Mouse (Mus musculus) MEL (cell line): ENCODE results near the gene Ube2o. TPM values are rescaled to one million over a fixed set of nuclear protein-coding genes. Genes with fewer than 3 reads are reported as not detected.
A peak's percentile ranks its signal among the peaks of the same experiment; 100 is the strongest.

Experiments used
- DNase-seq: peaks from one replicate; pipeline ENCODE4 v3.0.0; 2011; ENCODE audit warnings: low read depth, low spot score
- H3K27ac ChIP-seq: 2 replicates; pipeline ENCODE4 v1.5.1; 2012; ENCODE audit warnings: low read depth, mild to moderate bottlenecking, control low read depth, low read length, moderate library complexity; ENCODE audit not compliant: control insufficient read depth
- H3K27me3 ChIP-seq, 2 experiments: fragments of 150-350 bp in 1 of 2; sonication (generic) in 1 of 2; 2 replicates each; pipeline ENCODE4 v1.6.1; 2012; ENCODE audit warnings: low read length in 2 of 2, mild to moderate bottlenecking in 2 of 2, improper control_type of control experiment in 1 of 2, moderate library complexity in 1 of 2; ENCODE audit not compliant: insufficient read depth in 2 of 2, control insufficient read depth in 1 of 2
- H3K36me3 ChIP-seq, 2 experiments: 2 replicates each; pipeline ENCODE4 v1.6.1; 2012 to 2014; ENCODE audit warnings: low read length in 2 of 2, improper control_type of control experiment in 1 of 2, inconsistent platforms in 1 of 2, mild to moderate bottlenecking in 1 of 2; ENCODE audit not compliant: insufficient read depth in 2 of 2, control insufficient read depth in 1 of 2
- H3K4me1 ChIP-seq, 2 experiments: fragments of 150-350 bp in 1 of 2; sonication (generic) in 1 of 2; 2 replicates each; pipeline ENCODE4 v1.6.1; 2012; ENCODE audit warnings: low read length in 2 of 2, improper control_type of control experiment in 1 of 2, mild to moderate bottlenecking in 1 of 2; ENCODE audit not compliant: insufficient read depth in 2 of 2, control insufficient read depth in 1 of 2
- H3K4me3 ChIP-seq, 2 experiments: fragments of 150-350 bp in 1 of 2; sonication (generic) in 1 of 2; 2 replicates each; pipeline ENCODE4 v1.5.1; 2012; ENCODE audit warnings: low read depth in 2 of 2, low read length in 2 of 2, mild to moderate bottlenecking in 2 of 2, moderate library complexity in 2 of 2, control low read depth in 1 of 2, improper control_type of control experiment in 1 of 2; ENCODE audit not compliant: control insufficient read depth in 1 of 2, insufficient read depth in 1 of 2
- H3K79me2 ChIP-seq: 2 replicates; pipeline ENCODE4 v1.6.1; 2012; ENCODE audit warnings: mild to moderate bottlenecking, low read length, moderate library complexity; ENCODE audit not compliant: control insufficient read depth, poor library complexity, insufficient read depth
- H3K9ac ChIP-seq: 2 replicates; pipeline ENCODE4 v1.6.1; 2012; ENCODE audit warnings: low read depth, mild to moderate bottlenecking, control low read depth, low read length, moderate library complexity; ENCODE audit not compliant: control insufficient read depth, poor library complexity, severe bottlenecking
- H3K9me3 ChIP-seq: fragments of 150-350 bp; sonication (generic); replicated peaks from 2 replicates; pipeline ENCODE4 v1.6.1; 2012; ENCODE audit warnings: mild to moderate bottlenecking, low read length, improper control_type of control experiment, moderate library complexity; ENCODE audit not compliant: insufficient read depth
- CHD1 ChIP-seq: IDR thresholded peaks from 2 replicates; pipeline ENCODE4 v1.6.1; 2012; ENCODE audit warnings: low read depth, mild to moderate bottlenecking, inconsistent platforms, low read length, improper control_type of control experiment
- CTCF ChIP-seq, 3 experiments: IDR thresholded peaks in 2 of 3; conservative IDR thresholded peaks in 1 of 3; 2 replicates each; pipeline ENCODE4 v1.5.1; 2011 to 2012; ENCODE audit warnings: low read length in 3 of 3, low read depth in 2 of 3, mild to moderate bottlenecking in 2 of 3, improper control_type of control experiment in 1 of 3, inconsistent platforms in 1 of 3, mixed read lengths in 1 of 3, moderate library complexity in 1 of 3; ENCODE audit not compliant: control insufficient read depth in 1 of 3, insufficient read depth in 1 of 3, poor library complexity in 1 of 3, severe bottlenecking in 1 of 3
- E2F4 ChIP-seq: IDR thresholded peaks from 2 replicates; pipeline ENCODE4 v1.6.1; 2011; ENCODE audit warnings: low read depth, low read length, improper control_type of control experiment, borderline replicate concordance
- ELF1 ChIP-seq: IDR thresholded peaks from 2 replicates; pipeline ENCODE4 v1.6.1; 2014; ENCODE audit warnings: low read depth, mild to moderate bottlenecking, inconsistent platforms, low read length, improper control_type of control experiment, moderate library complexity
- ETS1 ChIP-seq: IDR thresholded peaks from 2 replicates; pipeline ENCODE4 v1.6.1; 2012; ENCODE audit warnings: low read depth, mild to moderate bottlenecking, inconsistent platforms, low read length, improper control_type of control experiment, moderate library complexity
- GABPA ChIP-seq: IDR thresholded peaks from 2 replicates; pipeline ENCODE4 v1.6.1; 2012; ENCODE audit warnings: low read depth, mild to moderate bottlenecking, inconsistent platforms, low read length, improper control_type of control experiment, moderate library complexity
- GATA1 ChIP-seq: IDR thresholded peaks from 2 replicates; pipeline ENCODE4 v1.6.1; 2011; ENCODE audit warnings: low read depth, low read length, improper control_type of control experiment
- HCFC1 ChIP-seq: IDR thresholded peaks from 2 replicates; pipeline ENCODE4 v1.6.1; 2012; ENCODE audit warnings: low read depth, mild to moderate bottlenecking, inconsistent platforms, low read length, improper control_type of control experiment, moderate library complexity
- KAT2A ChIP-seq: conservative IDR thresholded peaks from 2 replicates; pipeline ENCODE4 v1.6.1; 2012; ENCODE audit warnings: low read depth, low read length, improper control_type of control experiment, inconsistent platforms
- MAX ChIP-seq: IDR thresholded peaks from 2 replicates; pipeline ENCODE4 v1.6.1; 2011; ENCODE audit warnings: low read length, improper control_type of control experiment
- MAZ ChIP-seq: IDR thresholded peaks from 2 replicates; pipeline ENCODE4 v1.6.1; 2012; ENCODE audit warnings: low read depth, mild to moderate bottlenecking, inconsistent platforms, low read length, improper control_type of control experiment
- MEF2A ChIP-seq: IDR thresholded peaks from 2 replicates; pipeline ENCODE4 v1.6.1; 2014; ENCODE audit warnings: low read depth, mild to moderate bottlenecking, inconsistent platforms, low read length, improper control_type of control experiment; ENCODE audit not compliant: poor library complexity, insufficient replicate concordance, severe bottlenecking; ENCODE audit errors: extremely low read depth
- MYC ChIP-seq: IDR thresholded peaks from 2 replicates; pipeline ENCODE4 v1.6.1; 2011; ENCODE audit warnings: low read depth, mild to moderate bottlenecking, low read length, improper control_type of control experiment, moderate library complexity
- NELFE ChIP-seq: IDR thresholded peaks from 2 replicates; pipeline ENCODE4 v1.6.1; 2011; ENCODE audit warnings: low read depth, low read length, improper control_type of control experiment
- NRF1 ChIP-seq: IDR thresholded peaks from 2 replicates; pipeline ENCODE4 v1.6.1; 2014; ENCODE audit warnings: low read depth, mild to moderate bottlenecking, inconsistent platforms, low read length, improper control_type of control experiment, moderate library complexity; ENCODE audit not compliant: poor library complexity, insufficient read depth, severe bottlenecking
- POLR2A ChIP-seq, 2 experiments: IDR thresholded peaks; 2 replicates each; pipeline ENCODE4 v1.6.1; 2011 to 2012; ENCODE audit warnings: low read length in 2 of 2, mild to moderate bottlenecking in 2 of 2, control low read depth in 1 of 2, improper control_type of control experiment in 1 of 2, low read depth in 1 of 2, moderate library complexity in 1 of 2; ENCODE audit not compliant: control insufficient read depth in 1 of 2, insufficient read depth in 1 of 2, poor library complexity in 1 of 2
- POLR2AphosphoS2 ChIP-seq: IDR thresholded peaks from 2 replicates; pipeline ENCODE4 v1.6.1; 2011; ENCODE audit warnings: low read length, improper control_type of control experiment
- RAD21 ChIP-seq: IDR thresholded peaks from 2 replicates; pipeline ENCODE4 v1.6.1; 2011; ENCODE audit warnings: mild to moderate bottlenecking, low read depth, low read length, improper control_type of control experiment
- RCOR1 ChIP-seq: IDR thresholded peaks from 2 replicates; pipeline ENCODE4 v1.6.1; 2012; ENCODE audit warnings: low read depth, mild to moderate bottlenecking, inconsistent platforms, low read length, improper control_type of control experiment
- TAL1 ChIP-seq: IDR thresholded peaks from 2 replicates; pipeline ENCODE4 v1.6.1; 2012; ENCODE audit warnings: mild to moderate bottlenecking, inconsistent platforms, low read length, moderate library complexity, mixed read lengths
- TCF12 ChIP-seq: IDR thresholded peaks from 2 replicates; pipeline ENCODE4 v1.6.1; 2014; ENCODE audit warnings: low read depth, mild to moderate bottlenecking, inconsistent platforms, low read length, improper control_type of control experiment, moderate library complexity
- UBTF ChIP-seq: IDR thresholded peaks from 2 replicates; pipeline ENCODE4 v1.6.1; 2012; ENCODE audit warnings: low read depth, mild to moderate bottlenecking, inconsistent platforms, low read length, improper control_type of control experiment, moderate library complexity, borderline replicate concordance; ENCODE audit not compliant: insufficient read depth
- ZC3H11A ChIP-seq: IDR thresholded peaks from 2 replicates; pipeline ENCODE4 v1.6.1; 2012; ENCODE audit warnings: low read depth, mild to moderate bottlenecking, inconsistent platforms, low read length, improper control_type of control experiment
- ZMIZ1 ChIP-seq: IDR thresholded peaks from 2 replicates; pipeline ENCODE4 v1.6.1; 2012; ENCODE audit warnings: low read depth, mild to moderate bottlenecking, inconsistent platforms, low read length, improper control_type of control experiment, moderate library complexity
- polyA plus RNA-seq, 2 experiments: library from polyadenylated mRNA; stranded (reverse) in 1 of 2; unstranded in 1 of 2; fragments of >175 nt in 1 of 2; fragments of >200 nt in 1 of 2; gene quantifications; 2 replicates each; pipeline versions ENCODE4 v1.2.1 to v1.2.4; 2012; ENCODE audit warnings: low replicate concordance in 2 of 2, low read depth in 1 of 2; ENCODE audit not compliant: insufficient read length in 2 of 2, insufficient read depth in 1 of 2, missing spikeins in 1 of 2
- total RNA-seq: library from RNA; depleted of rRNA; stranded (reverse); fragments of 300-350 nt; gene quantifications from 2 replicates; pipeline ENCODE4 v1.2.3, GENCODE M21; 2012

Ube2o gene
- total and polyA plus RNA-seq, 3 experiments = 22.9 to 42.8 TPM; not detected in 1

GRCm38 (mm10) chr11:116620073-116620472 lies 38.8 kb upstream of the Ube2o start (continued):
- TF ChIP-seq TCF12 = peak; percentile 91
- no peak for TF ChIP-seq CHD1
- TF ChIP-seq POLR2AphosphoS2 = no peak
- no peak for TF ChIP-seq KAT2A
- TF ChIP-seq ZC3H11A = no peak
- TF ChIP-seq MEF2A = no peak
- TF ChIP-seq CTCF (IDR thresholded peaks at IDR 0.05 in 2 of 3, conservative IDR thresholded peaks at IDR 0.05 in 1 of 3; ENCODE audit: control insufficient read depth in 1 of 3, insufficient read depth in 1 of 3, low read depth in 2 of 3, low read length in 3 of 3, poor library complexity in 1 of 3, severe bottlenecking in 1 of 3) = no peak
- TF ChIP-seq ZMIZ1 = peak; percentile 50; the same call in 1 of the 2 replicates
- peak; percentile 93 for TF ChIP-seq GATA1
- TF ChIP-seq MAX = peak; percentile 92
- peak in 1 of 2 experiments; percentile 41; a peak in 1 of 4 replicates for TF ChIP-seq POLR2A (IDR thresholded peaks at IDR 0.05; ENCODE audit: control insufficient read depth in 1 of 2, insufficient read depth in 1 of 2, low read depth in 1 of 2, low read length in 2 of 2, poor library complexity in 1 of 2)
- TF ChIP-seq ELF1 = no peak
- TF ChIP-seq, all 39 proteins: peak for 21

DNA sequence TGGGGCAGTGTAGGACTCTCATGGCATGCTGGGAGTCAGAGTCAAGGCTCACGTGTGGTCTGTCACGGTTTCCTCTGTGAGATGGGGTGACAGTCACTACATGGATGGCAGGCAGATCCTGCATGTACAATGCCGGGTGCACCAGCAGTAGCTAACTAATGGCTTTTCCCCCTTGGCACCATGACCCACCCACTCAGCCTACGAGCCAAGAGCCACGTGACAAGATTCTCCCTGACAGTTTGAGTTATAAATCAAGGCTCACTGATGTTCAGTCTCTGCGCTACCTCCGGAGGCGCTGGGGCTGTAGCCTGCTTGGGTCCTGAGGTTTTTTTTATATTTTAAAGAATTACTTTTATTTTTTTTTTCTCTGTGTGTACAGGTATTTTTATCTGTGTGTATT lies 38.3 kb upstream of the Ube2o start:
- H3K36me3 ChIP-seq = peaks cover 0 to 37% of the 10 kb centered on the region in 2 experiments; a peak in 2 of 4 replicates
- peak overlapping the region; percentile 46 for H3K27ac ChIP-seq
- peak overlapping the region in 1 of 2 experiments; percentile 38; a peak in 1 of 4 replicates for H3K4me3 ChIP-seq
- peak overlapping the region; percentile 34 for H3K9ac ChIP-seq
- TF ChIP-seq E2F4 (no peak), KAT2A (no peak), NRF1 (no peak), NELFE (no peak), GABPA (no peak), HCFC1 (no peak), MAZ (no peak), TAL1 (no peak), RCOR1 (no peak), POLR2AphosphoS2 (no peak)
- TF ChIP-seq, all 39 proteins: peak for 0
- H3K27me3 ChIP-seq = no peaks in the 10 kb centered on the region
- H3K9me3 ChIP-seq = no peaks in the 10 kb centered on the region
- no peak for DNase-seq
- peaks cover 6% of the 10 kb centered on the region for H3K79me2 ChIP-seq
- H3K4me1 ChIP-seq = peaks cover 25 to 71% of the 10 kb centered on the region in 2 experiments

DNA sequence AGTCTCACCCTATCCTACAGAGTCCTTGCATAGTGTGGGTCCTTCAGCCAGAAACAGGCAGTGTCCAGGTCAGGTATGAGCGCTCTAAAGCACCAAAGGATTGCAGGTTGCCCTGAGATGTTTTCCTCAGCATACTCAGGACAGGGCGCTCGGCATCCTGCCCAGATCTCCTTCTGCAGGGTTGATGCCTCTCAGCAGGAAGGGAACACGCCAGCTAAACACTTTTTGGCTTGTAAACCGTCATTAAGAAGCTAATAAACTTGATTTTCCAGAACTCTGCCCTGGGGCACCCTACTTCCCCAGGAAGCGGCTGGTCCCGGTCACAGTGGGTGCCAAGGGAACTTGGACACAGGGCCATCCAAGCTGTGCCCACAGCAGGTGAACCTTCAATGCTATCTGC lies 37.9 kb upstream of the Ube2o start:
- TF ChIP-seq UBTF = no peak
- TF ChIP-seq RCOR1 = no peak
- TF ChIP-seq ZC3H11A = no peak
- no peak for TF ChIP-seq ELF1
- TF ChIP-seq ETS1 = no peak
- TF ChIP-seq KAT2A = no peak
- no peak for TF ChIP-seq E2F4
- TF ChIP-seq NRF1 = no peak
- no peak for TF ChIP-seq NELFE
- no peak for TF ChIP-seq CHD1
- no peak for TF ChIP-seq RAD21
- no peak for TF ChIP-seq POLR2AphosphoS2
- no peak for TF ChIP-seq MYC
- peaks cover 0 to 36% of the 10 kb centered on the region in 2 experiments; a peak in 2 of 4 replicates for H3K36me3 ChIP-seq
- no peak overlapping the region for H3K9ac ChIP-seq
- peaks cover 6% of the 10 kb centered on the region for H3K79me2 ChIP-seq
- DNase-seq = no peak
- H3K9me3 ChIP-seq = no peaks in the 10 kb centered on the region
- peaks cover 22 to 69% of the 10 kb centered on the region in 2 experiments for H3K4me1 ChIP-seq
- H3K27me3 ChIP-seq = no peaks in the 10 kb centered on the region
- no peak overlapping the region for H3K4me3 ChIP-seq
- no peak overlapping the region for H3K27ac ChIP-seq
